Comparison of ENCODE assay signal across 25 mouse cellular contexts in genomic region chr19:21890699-21891098, GRCm38 (mm10).
DNase-seq lines count a peak whose midpoint lies in the region; ATAC-seq and TF ChIP-seq lines count a peak whose summit lies in the region.
"Had no signal": no experiment of that assay in that cellular context is flagged by ENCODE, and none has a peak within 500 bp of the region (broad histone marks: within the 10 kb centered on the region; RNA-seq: fewer than 3 reads in every experiment).

No protein-coding gene starts in this region.

- no peak for DNase-seq in heart, postnatal 4 days
- no peak for DNase-seq in lung, adult 2 months
- DNase-seq in natural killer cell, adult 2 months (ENCODE audit: low spot score in 2 of 2) = no peak
- DNase-seq: adrenal gland, postnatal 10 days; cerebellum, adult 9-11 months; gastrocnemius, postnatal 25 days; kidney, postnatal 4 days; layer of hippocampus, adult 9-11 months; right cerebral cortex, postnatal 25 days; thymus, adult 18-20 months had no signal

- no peak for TF ChIP-seq POLR2A in lung, adult 2 months (IDR thresholded peaks at IDR 0.05; ENCODE audit: borderline replicate concordance, extremely low read depth, low read depth, low read length)

- H3K4me2 ChIP-seq in heart, embryonic 12.5 days = no peak overlapping the region
- H3K4me2 ChIP-seq in lung, embryonic 16.5 days (ENCODE audit: low read depth, low read length) = no peak overlapping the region
- H3K4me2 ChIP-seq in intestine, embryonic 16.5 days (ENCODE audit: low read depth, low read length) = no peak overlapping the region
- H3K4me2 ChIP-seq: embryonic facial prominence, embryonic 13.5 days; hindbrain, embryonic 12.5 days; liver, embryonic 15.5 days; midbrain, embryonic 15.5 days; stomach, embryonic 15.5 days had no signal

- no peaks in the 10 kb centered on the region for H3K27me3 ChIP-seq in heart, embryonic 12.5 days (replicated peaks)
- no peaks in the 10 kb centered on the region for H3K27me3 ChIP-seq in lung, embryonic 16.5 days (ENCODE audit: control insufficient read depth, insufficient read depth, low read depth, low read length)
- no peaks in the 10 kb centered on the region for H3K27me3 ChIP-seq in intestine, embryonic 16.5 days (replicated peaks; ENCODE audit: control insufficient read depth, insufficient read depth, low read length)
- H3K27me3 ChIP-seq: embryonic facial prominence, embryonic 13.5 days; hindbrain, embryonic 12.5 days; liver, embryonic 15.5 days; midbrain, embryonic 15.5 days; stomach, embryonic 15.5 days had no signal

- TF ChIP-seq CTCF in lung, adult 2 months (IDR thresholded peaks at IDR 0.05; ENCODE audit: insufficient read depth, low read length) = no peak

- H3K4me3 ChIP-seq in heart, embryonic 12.5 days = no peak overlapping the region
- H3K4me3 ChIP-seq in lung, embryonic 16.5 days (ENCODE audit: low read length) = no peak overlapping the region
- no peak overlapping the region for H3K4me3 ChIP-seq in lung, adult 2 months (replicated peaks; ENCODE audit: extremely low read depth, low read depth, low read length)
- no peak overlapping the region for H3K4me3 ChIP-seq in intestine, embryonic 16.5 days (ENCODE audit: low read length)
- H3K4me3 ChIP-seq: embryonic facial prominence, embryonic 13.5 days; hindbrain, embryonic 12.5 days; left cerebral cortex, adult 2 months; limb, embryonic 10.5 days; liver, embryonic 15.5 days; midbrain, embryonic 15.5 days; stomach, embryonic 15.5 days had no signal

- no peak overlapping the region for H3K9ac ChIP-seq in heart, embryonic 12.5 days
- no peak overlapping the region for H3K9ac ChIP-seq in lung, embryonic 16.5 days (ENCODE audit: low read length)
- H3K9ac ChIP-seq in intestine, embryonic 16.5 days (ENCODE audit: low read depth, low read length) = no peak overlapping the region
- H3K9ac ChIP-seq: embryonic facial prominence, embryonic 13.5 days; hindbrain, embryonic 12.5 days; liver, embryonic 15.5 days; midbrain, embryonic 15.5 days; stomach, embryonic 15.5 days had no signal

- no peaks in the 10 kb centered on the region for H3K9me3 ChIP-seq in heart, embryonic 12.5 days (replicated peaks)
- H3K9me3 ChIP-seq in lung, embryonic 16.5 days (ENCODE audit: control insufficient read depth, low read length) = no peaks in the 10 kb centered on the region
- H3K9me3 ChIP-seq in intestine, embryonic 16.5 days (ENCODE audit: control insufficient read depth, low read length) = no peaks in the 10 kb centered on the region
- H3K9me3 ChIP-seq: embryonic facial prominence, embryonic 13.5 days; hindbrain, embryonic 12.5 days; limb, embryonic 10.5 days; liver, embryonic 15.5 days; megakaryocyte, embryonic 14.5 days; midbrain, embryonic 15.5 days; stomach, embryonic 15.5 days had no signal

- H3K27ac ChIP-seq in heart, embryonic 12.5 days (ENCODE audit: poor library complexity, severe bottlenecking) = peak overlapping the region; percentile 42
- peak overlapping the region; percentile 39 for H3K27ac ChIP-seq in lung, embryonic 16.5 days (ENCODE audit: low read length)
- no peak overlapping the region for H3K27ac ChIP-seq in intestine, embryonic 16.5 days (ENCODE audit: low read length)
- H3K27ac ChIP-seq: embryonic facial prominence, embryonic 13.5 days; hindbrain, embryonic 12.5 days; left cerebral cortex, adult 2 months; limb, embryonic 10.5 days; liver, embryonic 15.5 days; midbrain, embryonic 15.5 days; stomach, embryonic 15.5 days had no signal

- no peaks in the 10 kb centered on the region for H3K36me3 ChIP-seq in heart, embryonic 12.5 days
- no peaks in the 10 kb centered on the region for H3K36me3 ChIP-seq in lung, embryonic 16.5 days (ENCODE audit: control insufficient read depth, insufficient read depth, low read length)
- H3K36me3 ChIP-seq in intestine, embryonic 16.5 days (ENCODE audit: control insufficient read depth, insufficient read depth, low read length) = no peaks in the 10 kb centered on the region
- H3K36me3 ChIP-seq: embryonic facial prominence, embryonic 13.5 days; hindbrain, embryonic 12.5 days; limb, embryonic 10.5 days; liver, embryonic 15.5 days; midbrain, embryonic 15.5 days; stomach, embryonic 15.5 days had no signal

- H3K4me1 ChIP-seq in heart, embryonic 12.5 days (replicated peaks) = peaks cover 20% of the 10 kb centered on the region
- peaks cover 5% of the 10 kb centered on the region; the same call in 1 of the 2 replicates for H3K4me1 ChIP-seq in lung, embryonic 16.5 days (replicated peaks; ENCODE audit: control insufficient read depth, insufficient read depth, low read length)
- peaks cover 9% of the 10 kb centered on the region for H3K4me1 ChIP-seq in lung, adult 2 months (ENCODE audit: control insufficient read depth, insufficient read depth, low read length)
- H3K4me1 ChIP-seq in intestine, embryonic 16.5 days (ENCODE audit: control insufficient read depth, insufficient read depth, low read length) = no peaks in the 10 kb centered on the region
- H3K4me1 ChIP-seq: embryonic facial prominence, embryonic 13.5 days; hindbrain, embryonic 12.5 days; limb, embryonic 10.5 days; liver, embryonic 15.5 days; midbrain, embryonic 15.5 days; stomach, embryonic 15.5 days had no signal

- ATAC-seq in heart, embryonic 12.5 days (ENCODE audit: insufficient number of reproducible peaks, low FRiP score) = peak; percentile 78
- peak; percentile 41; the same call in 1 of the 2 replicates for ATAC-seq in lung, embryonic 16.5 days (ENCODE audit: low read depth)
- ATAC-seq in common myeloid progenitor, adult 5-6 weeks (replicated peaks; ENCODE audit: low read depth, poor library complexity, severe bottlenecking) = peak; percentile 74
- ATAC-seq in hematopoietic stem cell, adult 5-6 weeks (replicated peaks in 1 of 2; ENCODE audit: insufficient read depth in 1 of 2, low FRiP score in 2 of 2, low TSS enrichment in 1 of 2, low read depth in 1 of 2, poor library complexity in 2 of 2, severe bottlenecking in 2 of 2) = peak; percentile 25 to 65; a peak in 3 of 4 replicates
- no peak for ATAC-seq in intestine, embryonic 16.5 days
- ATAC-seq: activated CD4-positive, CD25-positive, alpha-beta regulatory T cell, adult 4 months; forebrain, embryonic 14.5 days; midbrain, embryonic 15.5 days had no signal

- WGBS in heart, embryonic 12.5 days = 14% methylated on average over 2 of the region's 2 CpGs
- 31% methylated on average over 2 of the region's 2 CpGs for WGBS in lung, embryonic 16.5 days
- WGBS in lung, adult 2 months = 30% methylated on average over 2 of the region's 2 CpGs
- 51% methylated on average over 2 of the region's 2 CpGs for WGBS in intestine, embryonic 16.5 days
